Mouse (Mus musculus) CD4-positive, CD25-positive, alpha-beta regulatory T cell, adult 2 months (primary cell): ENCODE measurements around the gene Cep57.
"Not testable (repeated sequence)": the region's sequence is repeated elsewhere in the genome, so short reads cannot be mapped to it uniquely, and the experiment has no call there.

ENCODE experiments used
- DNase-seq: peaks from one replicate; pipeline ENCODE4 v3.0.0-alpha.2; 2012; ENCODE audit warnings: low read depth, low spot score

Gene Cep57

DNA sequence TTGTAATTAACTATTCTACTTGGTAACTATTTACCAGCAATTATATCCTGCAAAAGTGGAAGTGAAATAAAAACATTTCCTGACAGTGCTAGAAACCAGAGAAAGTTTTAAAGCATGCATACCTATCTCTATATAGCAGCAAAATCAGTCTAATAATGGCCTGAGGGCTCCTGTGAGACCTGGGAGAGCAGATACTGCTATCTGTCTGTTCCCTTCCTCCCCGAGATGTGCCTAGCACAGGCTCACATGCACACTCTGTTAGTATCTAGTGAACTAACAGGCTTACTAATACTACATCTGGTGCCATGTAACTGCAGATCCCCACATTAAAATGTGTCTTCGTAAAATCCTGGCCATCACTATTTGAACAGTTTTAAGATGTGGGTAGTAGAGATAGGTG is 32.2 kb downstream of the Cep57 start:
- no peak for DNase-seq

GRCm38 (mm10) chr9:13794302-13794701 is 32.6 kb downstream of the Cep57 start:
- DNase-seq: no peak

DNA sequence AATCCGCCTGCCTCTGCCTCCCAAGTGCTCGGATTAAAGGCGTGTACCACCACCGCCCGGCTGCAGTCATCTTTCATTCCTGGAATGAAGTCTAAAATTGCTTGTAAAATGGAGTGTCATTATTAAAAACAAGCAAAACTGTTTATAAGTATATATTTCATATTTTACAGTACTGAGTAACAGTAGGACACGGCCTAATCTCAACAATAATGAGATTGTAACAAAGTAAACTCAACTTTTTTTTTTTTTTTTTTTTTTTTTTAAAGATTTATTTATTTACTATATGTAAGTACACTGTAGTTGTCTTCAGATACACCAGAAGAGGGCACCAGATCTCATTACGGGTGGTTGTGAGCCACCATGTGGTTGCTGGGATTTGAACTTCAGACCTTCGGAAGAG is 36.0 kb downstream of the Cep57 start:
- DNase-seq: not testable (repeated sequence)

DNA sequence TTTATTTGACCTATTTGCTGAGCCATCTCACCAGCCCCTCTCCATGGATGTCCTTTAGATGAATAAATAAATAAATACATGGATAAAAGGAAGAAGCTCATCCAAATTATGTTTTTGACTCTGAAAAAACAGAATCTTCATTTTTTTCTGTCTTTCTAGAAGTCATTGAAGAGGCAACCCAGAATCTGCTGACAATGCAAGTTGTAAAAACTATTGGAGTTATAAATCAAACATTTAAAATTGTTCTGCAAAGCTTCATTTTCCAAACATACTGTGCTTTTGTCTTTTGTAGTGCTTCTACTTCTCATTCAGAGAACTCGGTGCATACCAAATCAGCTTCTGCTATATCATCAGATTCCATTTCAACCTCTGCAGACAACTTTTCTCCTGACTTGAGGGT is 44.9 kb downstream of the Cep57 start:
- no peak for DNase-seq

DNA sequence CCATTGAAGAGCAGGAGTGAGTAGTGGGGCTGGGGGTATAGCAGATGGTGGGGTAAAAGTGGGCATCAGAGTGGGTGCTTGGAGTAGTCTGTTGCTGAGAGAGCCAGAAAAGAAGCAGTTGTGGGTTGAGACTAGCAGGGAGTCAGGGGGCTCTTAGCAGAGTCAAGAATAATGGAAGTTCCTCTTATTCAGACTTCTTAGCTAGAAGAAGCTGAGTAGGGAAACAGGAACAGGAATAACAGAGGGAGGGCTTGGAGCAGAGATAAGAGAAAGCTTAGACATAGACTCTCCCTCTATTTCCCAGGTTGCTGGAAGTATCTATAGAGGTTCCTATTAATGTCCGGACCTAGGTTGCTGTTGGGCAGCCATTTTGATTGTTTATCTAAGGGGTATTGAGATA is 52.2 kb downstream of the Cep57 start:
- DNase-seq: no peak

DNA sequence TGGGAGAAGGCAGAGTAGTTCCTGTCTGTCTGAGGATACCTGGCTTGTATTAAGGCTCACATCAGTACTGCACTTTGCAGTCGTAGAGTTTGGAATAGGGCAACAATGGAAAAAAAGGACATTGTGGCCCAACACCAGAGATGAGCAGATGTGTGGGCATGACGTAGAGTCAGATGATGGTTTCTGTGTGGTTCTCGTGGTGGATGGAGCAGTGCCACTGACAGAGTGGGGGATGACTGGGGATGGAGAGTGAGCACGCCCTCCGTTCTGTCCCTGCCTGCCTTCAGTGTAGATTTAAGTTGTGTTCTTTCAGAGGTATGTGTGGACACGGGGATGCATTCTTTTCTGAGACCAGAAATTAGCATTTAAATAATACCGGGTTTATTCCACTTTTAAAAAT is 60.3 kb downstream of the Cep57 start:
- no peak for DNase-seq

DNA sequence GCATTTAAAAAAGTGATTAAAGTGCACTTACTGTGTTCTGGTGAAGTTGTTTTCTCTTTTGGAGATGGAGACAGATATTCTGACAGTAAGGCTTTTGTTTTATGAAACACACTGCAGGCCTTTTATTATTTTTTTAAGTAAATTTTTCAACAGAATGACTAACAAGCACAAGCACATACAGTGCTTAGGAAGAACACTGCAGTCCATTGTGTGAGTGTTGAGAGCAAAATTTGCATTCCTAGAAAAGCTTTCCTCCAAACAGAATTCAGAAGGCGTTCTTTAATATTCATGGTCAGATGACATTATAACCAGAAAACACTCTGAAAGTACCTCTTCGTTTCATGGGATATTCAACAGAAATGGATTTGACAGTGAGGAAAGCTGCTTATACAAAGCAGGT is 61.3 kb downstream of the Cep57 start:
- DNase-seq: no peak

DNA sequence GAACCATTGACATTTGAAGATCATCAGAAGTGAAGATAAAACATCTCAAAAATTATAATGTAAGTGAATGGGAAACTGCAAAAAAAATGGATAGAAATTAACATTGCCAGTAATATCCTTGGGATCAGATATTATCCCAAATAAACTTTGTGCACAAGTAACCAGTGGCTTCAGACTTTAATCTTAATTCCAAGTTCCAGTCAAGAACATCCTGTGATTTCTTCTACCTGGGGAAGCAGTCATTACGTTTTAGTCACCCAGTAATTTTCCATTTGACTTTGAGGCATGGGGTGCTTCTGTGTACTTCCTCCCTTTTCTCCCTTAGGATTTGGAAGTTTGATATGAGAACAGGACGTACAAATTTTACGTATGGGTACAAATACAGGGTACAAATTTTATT is 66.5 kb downstream of the Cep57 start:
- no peak for DNase-seq
